Mouse (Mus musculus) ES-Bruce4 (cell line): ENCODE measurements around the gene Gm10717. TPM values are rescaled to one million over a fixed set of nuclear protein-coding genes. Genes with fewer than 3 reads are reported as not detected.
"Not testable (repeated sequence)": the region's sequence is repeated elsewhere in the genome, so short reads cannot be mapped to it uniquely, and the experiment has no call there.

Source experiments
- H3K27ac ChIP-seq: 2 replicates; pipeline ENCODE4 v1.5.1; 2012; ENCODE audit warnings: low read length, inconsistent platforms; ENCODE audit not compliant: insufficient read depth
- H3K27me3 ChIP-seq: 2 replicates; pipeline ENCODE4 v1.6.1; 2012; ENCODE audit warnings: mild to moderate bottlenecking, low read length, inconsistent platforms; ENCODE audit not compliant: control insufficient read depth, poor library complexity, insufficient read depth, severe bottlenecking
- H3K36me3 ChIP-seq: 2 replicates; pipeline ENCODE4 v1.6.1; 2012; ENCODE audit warnings: inconsistent platforms, mild to moderate bottlenecking, low read length, moderate library complexity; ENCODE audit not compliant: control insufficient read depth, poor library complexity, insufficient read depth, severe bottlenecking
- H3K4me1 ChIP-seq: one replicate; pipeline ENCODE4 v1.8.1; 2011; ENCODE audit warnings: low read length; ENCODE audit not compliant: control insufficient read depth, insufficient read depth
- H3K4me3 ChIP-seq: 2 replicates; pipeline ENCODE4 v1.5.1; 2011; ENCODE audit warnings: low read depth, mild to moderate bottlenecking, low read length
- H3K9ac ChIP-seq: 2 replicates; pipeline ENCODE4 v1.6.1; 2012; ENCODE audit warnings: low read depth, mild to moderate bottlenecking, inconsistent platforms; ENCODE audit not compliant: poor library complexity, severe bottlenecking
- H3K9me3 ChIP-seq: replicated peaks from 2 replicates; pipeline ENCODE4 v1.6.1; 2012; ENCODE audit warnings: mild to moderate bottlenecking, low read length, inconsistent platforms; ENCODE audit not compliant: control insufficient read depth, poor library complexity, insufficient read depth, severe bottlenecking
- polyA plus RNA-seq: library from polyadenylated mRNA; stranded (reverse); fragments of >200 nt; gene quantifications from 2 replicates; pipeline ENCODE4 v1.2.4, GENCODE M21; 2011; ENCODE audit warnings: low read depth; ENCODE audit not compliant: missing spikeins, insufficient read depth, insufficient read length

Gene Gm10717
- polyA plus RNA-seq, 1 experiment: 4.8 TPM

DNA sequence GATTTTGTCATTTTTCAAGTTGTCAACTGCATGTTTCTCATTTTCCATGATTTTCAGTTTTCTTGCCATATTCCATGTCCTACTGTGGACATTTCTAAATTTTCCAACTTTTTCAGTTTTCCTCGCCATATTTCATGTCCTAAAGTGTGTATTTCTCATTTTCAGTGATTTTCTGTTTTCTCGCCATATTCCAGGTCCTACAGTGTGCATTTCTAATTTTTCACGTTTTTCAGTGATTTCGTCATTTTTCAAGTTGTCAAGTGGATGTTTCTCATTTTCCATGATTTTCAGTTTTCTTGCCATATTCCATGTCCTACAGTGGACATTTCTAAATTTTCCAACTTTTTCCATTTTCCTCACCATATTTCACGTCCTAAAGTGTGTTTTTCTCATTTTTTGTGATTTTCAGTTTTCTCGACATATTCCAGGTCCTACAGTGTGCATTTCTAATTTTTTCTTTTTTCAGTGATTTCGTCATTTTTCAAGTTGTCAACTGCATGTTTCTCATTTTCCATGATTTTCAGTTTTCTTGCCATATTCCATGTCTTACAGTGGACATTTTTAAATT is 13.1 kb upstream of the Gm10717 start:
- H3K36me3 ChIP-seq, H3K9me3 ChIP-seq, H3K9ac ChIP-seq, H3K27ac ChIP-seq, H3K4me3 ChIP-seq, H3K27me3 ChIP-seq, H3K4me1 ChIP-seq: not testable (repeated sequence)

DNA sequence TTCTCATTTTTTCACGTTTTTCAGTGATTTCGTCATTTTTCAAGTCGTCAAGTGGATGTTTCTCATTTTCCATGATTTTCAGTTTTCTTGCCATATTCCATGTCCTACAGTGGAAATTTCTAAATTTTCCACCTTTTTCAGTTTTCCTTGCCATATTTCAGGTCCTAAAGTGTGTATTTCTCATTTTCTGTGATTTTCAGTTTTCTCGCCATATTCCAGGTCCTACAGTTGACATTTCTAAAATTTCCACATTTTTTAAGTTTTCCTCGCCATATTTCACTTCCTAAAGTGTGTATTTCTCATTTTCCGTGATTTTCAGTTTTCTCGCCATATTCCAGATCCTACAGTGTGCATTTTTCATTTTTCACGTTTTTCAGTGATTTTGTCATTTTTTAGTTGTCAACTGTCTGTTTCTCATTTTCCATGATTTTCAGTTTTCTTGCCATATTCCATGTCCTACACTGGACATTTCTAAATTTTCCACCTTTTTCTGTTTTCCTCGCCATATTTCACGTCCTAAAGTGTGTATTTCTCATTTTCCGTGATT is 12.4 kb upstream of the Gm10717 start, which contains the start of gene Gm10721:
Gene Gm10721 (plus strand): TSS at position 408 of the 547 bp plus-strand sequence.
- H3K36me3 ChIP-seq, H3K9ac ChIP-seq, H3K4me3 ChIP-seq, H3K27me3 ChIP-seq, H3K27ac ChIP-seq, H3K9me3 ChIP-seq, H3K4me1 ChIP-seq: not testable (repeated sequence)

DNA sequence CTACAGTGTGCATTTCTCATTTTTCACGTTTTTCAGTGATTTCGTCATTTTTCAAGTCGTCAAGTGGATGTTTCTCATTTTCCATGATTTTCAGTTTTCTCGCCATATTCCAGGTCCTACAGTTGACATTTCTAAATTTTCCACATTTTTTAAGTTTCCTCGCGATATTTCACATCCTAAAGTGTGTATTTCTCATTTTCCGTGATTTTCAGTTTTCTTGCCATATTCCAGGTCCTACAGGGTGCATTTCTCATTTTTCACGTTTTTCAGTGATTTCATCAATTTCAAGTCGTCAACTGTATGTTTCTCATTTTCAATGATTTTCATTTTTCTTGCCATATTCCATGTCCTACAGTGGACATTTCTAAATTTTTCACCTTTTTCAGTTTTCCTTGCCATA is 9.9 kb upstream of the Gm10717 start, which contains the start of gene Gm10720:
Gene Gm10720 (plus strand): TSS at position 301 of the 400 bp plus-strand sequence.
- not testable (repeated sequence) for H3K27me3 ChIP-seq, H3K36me3 ChIP-seq, H3K9ac ChIP-seq

DNA sequence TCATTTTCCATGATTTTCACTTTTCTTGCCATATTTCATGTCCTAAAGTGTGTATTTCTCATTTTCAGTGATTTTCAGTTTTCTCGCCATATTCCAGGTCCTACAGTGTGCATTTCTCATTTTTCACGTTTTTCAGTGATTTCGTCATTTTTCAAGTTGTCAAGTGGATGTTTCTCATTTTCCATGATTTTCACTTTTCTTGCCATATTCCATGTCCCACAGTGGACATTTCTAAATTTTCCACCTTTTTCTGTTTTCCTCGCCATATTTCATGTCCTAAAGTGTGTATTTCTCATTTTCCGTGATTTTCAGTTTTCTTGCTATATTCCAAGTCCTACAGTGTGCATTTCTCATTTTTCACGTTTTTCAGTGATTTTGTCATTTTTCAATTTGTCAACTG is 9.3 kb upstream of the Gm10717 start:
- not testable (repeated sequence) for H3K4me3 ChIP-seq, H3K9ac ChIP-seq, H3K9me3 ChIP-seq, H3K4me1 ChIP-seq, H3K27me3 ChIP-seq, H3K36me3 ChIP-seq, H3K27ac ChIP-seq

More for the DNA sequence above, 9.9 kb upstream of the Gm10717 start, which contains the start of gene Gm10720:
- H3K9me3 ChIP-seq, H3K27ac ChIP-seq, H3K4me1 ChIP-seq, H3K4me3 ChIP-seq: not testable (repeated sequence)

DNA sequence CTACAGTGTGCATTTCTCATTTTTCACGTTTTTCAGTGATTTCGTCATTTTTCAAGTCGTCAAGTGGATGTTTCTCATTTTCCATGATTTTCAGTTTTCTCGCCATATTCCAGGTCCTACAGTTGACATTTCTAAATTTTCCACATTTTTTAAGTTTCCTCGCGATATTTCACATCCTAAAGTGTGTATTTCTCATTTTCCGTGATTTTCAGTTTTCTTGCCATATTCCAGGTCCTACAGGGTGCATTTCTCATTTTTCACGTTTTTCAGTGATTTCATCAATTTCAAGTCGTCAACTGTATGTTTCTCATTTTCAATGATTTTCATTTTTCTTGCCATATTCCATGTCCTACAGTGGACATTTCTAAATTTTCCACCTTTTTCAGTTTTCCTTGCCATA is 8.1 kb upstream of the Gm10717 start, which contains the start of gene Gm10719:
Gene Gm10719 (plus strand): TSS at position 301 of the 400 bp plus-strand sequence.
- not testable (repeated sequence) for H3K4me3 ChIP-seq, H3K4me1 ChIP-seq, H3K9ac ChIP-seq, H3K9me3 ChIP-seq, H3K27ac ChIP-seq, H3K27me3 ChIP-seq, H3K36me3 ChIP-seq

DNA sequence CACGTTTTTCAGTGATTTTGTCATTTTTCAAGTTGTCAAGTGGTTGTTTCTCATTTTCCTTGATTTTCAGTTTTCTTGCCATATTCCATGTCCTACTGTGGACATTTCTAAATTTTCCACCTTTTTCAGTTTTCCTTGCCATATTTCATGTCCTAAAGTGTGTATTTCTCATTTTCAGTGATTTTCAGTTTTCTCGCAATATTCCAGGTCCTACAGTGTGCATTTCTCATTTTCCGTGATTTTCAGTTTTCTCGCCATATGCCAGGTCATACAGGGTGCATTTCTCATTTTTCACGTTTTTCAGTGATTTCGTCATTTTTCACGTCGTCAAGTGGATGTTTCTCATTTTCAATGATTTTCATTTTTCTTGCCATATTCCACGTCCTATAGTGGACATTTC is 6.3 kb upstream of the Gm10717 start:
- H3K27me3 ChIP-seq, H3K9ac ChIP-seq, H3K27ac ChIP-seq, H3K4me3 ChIP-seq, H3K36me3 ChIP-seq, H3K9me3 ChIP-seq, H3K4me1 ChIP-seq: not testable (repeated sequence)

DNA sequence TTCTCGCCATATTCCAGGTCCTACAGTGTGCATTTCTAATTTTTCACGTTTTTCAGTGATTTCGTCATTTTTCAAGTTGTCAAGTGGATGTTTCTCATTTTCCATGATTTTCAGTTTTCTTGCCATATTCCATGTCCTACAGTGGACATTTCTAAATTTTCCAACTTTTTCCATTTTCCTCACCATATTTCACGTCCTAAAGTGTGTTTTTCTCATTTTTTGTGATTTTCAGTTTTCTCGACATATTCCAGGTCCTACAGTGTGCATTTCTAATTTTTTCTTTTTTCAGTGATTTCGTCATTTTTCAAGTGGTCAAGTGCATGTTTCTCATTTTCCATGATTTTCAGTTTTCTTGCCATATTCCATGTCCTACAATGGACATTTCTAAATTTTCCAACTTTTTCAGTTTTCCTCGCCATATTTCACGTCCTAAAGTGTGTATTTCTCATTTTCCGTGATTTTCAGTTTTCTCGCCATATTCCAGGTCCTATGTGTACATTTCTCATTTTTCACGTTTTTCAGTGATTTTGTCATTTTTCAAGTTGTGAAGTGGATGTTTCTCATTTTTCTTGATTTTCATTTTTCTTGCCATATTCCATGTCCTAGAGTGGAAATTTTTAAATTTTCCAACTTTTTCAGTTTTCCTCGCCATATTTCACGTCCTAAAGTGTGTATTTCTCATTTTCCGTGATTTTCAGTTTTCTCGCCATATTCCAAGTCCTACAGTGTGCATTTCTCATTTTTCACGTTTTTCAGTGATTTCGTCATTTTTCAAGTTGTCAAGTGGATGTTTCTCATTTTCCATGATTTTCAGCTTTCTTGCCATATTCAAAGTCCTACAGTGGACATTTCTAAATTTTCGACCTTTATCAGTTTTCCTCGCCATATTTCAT is 5.1 kb upstream of the Gm10717 start:
- H3K9ac ChIP-seq, H3K4me3 ChIP-seq, H3K27ac ChIP-seq, H3K4me1 ChIP-seq, H3K27me3 ChIP-seq, H3K36me3 ChIP-seq, H3K9me3 ChIP-seq: not testable (repeated sequence)

DNA sequence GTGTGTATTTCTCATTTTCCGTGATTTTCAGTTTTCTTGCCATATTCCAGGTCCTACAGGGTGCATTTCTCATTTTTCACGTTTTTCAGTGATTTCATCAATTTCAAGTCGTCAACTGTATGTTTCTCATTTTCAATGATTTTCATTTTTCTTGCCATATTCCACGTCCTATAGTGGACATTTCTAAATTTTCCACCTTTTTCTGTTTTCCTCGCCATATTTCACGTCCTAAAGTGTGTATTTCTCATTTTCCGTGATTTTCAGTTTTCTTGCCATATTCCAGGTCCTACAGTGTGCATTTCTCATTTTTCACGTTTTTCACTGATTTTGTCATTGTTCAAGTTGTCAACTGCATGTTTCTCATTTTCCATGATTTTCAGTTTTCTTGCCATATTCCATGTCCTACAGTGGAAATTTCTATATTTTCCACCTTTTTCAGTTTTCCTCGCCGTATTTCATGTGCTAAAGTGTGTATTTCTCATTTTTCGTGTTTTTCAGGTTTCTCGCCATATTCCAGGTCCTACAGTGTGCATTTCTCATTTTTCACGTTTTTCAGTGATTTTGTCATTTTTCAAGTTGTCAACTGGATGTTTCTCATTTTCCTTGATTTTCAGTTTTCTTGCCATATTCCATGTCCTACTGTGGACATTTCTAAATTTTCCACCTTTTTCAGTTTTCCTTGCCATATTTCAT is 2.8 kb upstream of the Gm10717 start:
- H3K9ac ChIP-seq: not testable (repeated sequence)

DNA sequence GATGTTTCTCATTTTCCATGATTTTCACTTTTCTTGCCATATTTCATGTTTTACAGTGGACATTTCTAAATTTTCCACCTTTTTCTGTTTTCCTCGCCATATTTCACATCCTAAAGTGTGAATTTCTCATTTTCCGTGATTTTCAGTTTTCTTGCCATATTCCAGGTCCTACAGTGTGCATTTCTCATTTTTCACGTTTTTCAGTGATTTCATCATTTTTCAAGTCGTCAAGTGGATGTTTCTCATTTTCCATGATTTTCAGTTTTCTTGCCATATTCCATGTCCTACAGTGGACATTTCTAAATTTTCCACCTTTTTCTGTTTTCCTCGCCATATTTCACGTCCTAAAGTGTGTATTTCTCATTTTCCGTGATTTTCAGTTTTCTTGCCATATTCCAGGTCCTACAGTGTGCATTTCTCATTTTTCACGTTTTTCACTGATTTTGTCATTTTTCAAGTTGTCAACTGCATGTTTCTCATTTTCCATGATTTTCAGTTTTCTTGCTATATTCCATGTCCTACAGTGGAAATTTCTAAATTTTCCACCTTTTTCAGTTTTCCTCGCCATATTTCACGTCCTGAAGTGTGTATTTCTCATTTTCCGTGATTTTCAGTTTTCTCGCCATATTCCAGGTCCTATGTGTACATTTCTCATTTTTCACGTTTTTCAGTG is 1.8 kb upstream of the Gm10717 start, which contains the start of gene Gm10718:
Gene Gm10718 (plus strand): TSS at position 236 of the 673 bp plus-strand sequence.
- not testable (repeated sequence) for H3K4me3 ChIP-seq, H3K27ac ChIP-seq, H3K4me1 ChIP-seq, H3K9ac ChIP-seq, H3K27me3 ChIP-seq, H3K9me3 ChIP-seq, H3K36me3 ChIP-seq

More for the DNA sequence above, 2.8 kb upstream of the Gm10717 start:
- not testable (repeated sequence) for H3K4me1 ChIP-seq, H3K27ac ChIP-seq, H3K36me3 ChIP-seq, H3K4me3 ChIP-seq, H3K27me3 ChIP-seq, H3K9me3 ChIP-seq
